Mouse (Mus musculus) cerebellum, postnatal 25 days (tissue): ENCODE measurements around the gene Tigd4.

Experiments used
- DNase-seq, 2 experiments: peaks; one replicate each; pipeline ENCODE4 v3.0.0; 2021; ENCODE audit warnings: mixed read lengths in 2 of 2

Tigd4 gene

GRCm38 (mm10) chr3:84615050-84615855 lies 21.9 kb downstream of the Tigd4 start:
- DNase-seq: peak; percentile 8 to 18

GRCm38 (mm10) chr3:84615856-84616225 lies 22.5 kb downstream of the Tigd4 start:
- no peak for DNase-seq

GRCm38 (mm10) chr3:84618627-84619026 lies 25.3 kb downstream of the Tigd4 start:
- DNase-seq: no peak

- no peak for DNase-seq
These were observed 25.7 kb downstream of the Tigd4 start for GRCm38 (mm10) chr3:84619056-84619455.

GRCm38 (mm10) chr3:84619725-84620124 lies 26.4 kb downstream of the Tigd4 start:
- no peak for DNase-seq

- no peak for DNase-seq
These were observed 28.7 kb downstream of the Tigd4 start for GRCm38 (mm10) chr3:84622026-84622425.

- no peak for DNase-seq
These were observed 38.2 kb downstream of the Tigd4 start for GRCm38 (mm10) chr3:84631586-84631985.

- no peak for DNase-seq
These were observed 43.7 kb downstream of the Tigd4 start for GRCm38 (mm10) chr3:84637095-84637494.

- no peak for DNase-seq
These were observed 44.7 kb downstream of the Tigd4 start for GRCm38 (mm10) chr3:84637890-84638578.

GRCm38 (mm10) chr3:84638858-84639257 lies 45.5 kb downstream of the Tigd4 start:
- no peak for DNase-seq

GRCm38 (mm10) chr3:84639767-84640500 lies 46.6 kb downstream of the Tigd4 start:
- no peak for DNase-seq

GRCm38 (mm10) chr3:84640536-84640935 lies 47.2 kb downstream of the Tigd4 start:
- DNase-seq: no peak

- no peak for DNase-seq
These were observed 48.0 kb downstream of the Tigd4 start for GRCm38 (mm10) chr3:84641391-84641790.

GRCm38 (mm10) chr3:84642942-84643341 lies 49.6 kb downstream of the Tigd4 start:
- no peak for DNase-seq

- no peak for DNase-seq
These were observed 52.0 kb downstream of the Tigd4 start for GRCm38 (mm10) chr3:84645156-84646006.

GRCm38 (mm10) chr3:84646007-84646290 lies 52.6 kb downstream of the Tigd4 start:
- no peak for DNase-seq

- DNase-seq: no peak
These were observed 53.0 kb downstream of the Tigd4 start for GRCm38 (mm10) chr3:84646331-84646845.
